ENCODE assay signal across 10 mouse cellular contexts in the genomic region with DNA sequence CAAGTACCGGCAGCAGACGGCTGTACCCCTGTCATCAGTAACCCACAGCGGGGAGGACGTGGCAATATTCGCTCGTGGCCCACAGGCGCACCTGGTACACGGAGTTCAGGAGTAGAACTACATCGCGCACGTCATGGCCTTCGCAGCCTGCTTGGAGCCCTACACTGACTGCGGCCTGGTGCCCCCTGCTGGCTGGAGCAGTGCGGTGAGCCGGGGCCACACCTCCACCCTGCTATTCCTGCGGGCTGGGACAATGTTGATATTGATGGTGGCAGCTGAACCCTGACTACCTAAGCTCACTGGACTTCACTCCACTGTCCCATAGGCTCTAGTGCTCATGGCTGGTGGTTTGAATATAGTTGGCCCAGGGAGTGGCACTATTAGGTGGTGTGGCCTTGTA. TPM values are rescaled to one million over a fixed set of nuclear protein-coding genes. Genes with fewer than 3 reads are reported as not detected.
DNase-seq lines count a peak whose midpoint lies in the region; ATAC-seq and TF ChIP-seq lines count a peak whose summit lies in the region.
"Had no signal": no experiment of that assay in that cellular context is flagged by ENCODE, and none has a peak within 500 bp of the region (broad histone marks: within the 10 kb centered on the region; RNA-seq: fewer than 3 reads in every experiment).

No protein-coding gene starts in this region.

- no peak overlapping the region for H3K4me2 ChIP-seq in kidney, embryonic 15.5 days
- H3K4me2 ChIP-seq in liver, embryonic 14.5 days (ENCODE audit: low read depth): no peak overlapping the region
- H3K4me2 ChIP-seq: midbrain, embryonic 12.5 days had no signal

- DNase-seq in kidney, adult 9 months: peak; percentile 33
- DNase-seq in Patski (ENCODE audit: low read depth, low spot score): no peak
- DNase-seq in embryo, embryonic 9.5 days (ENCODE audit: extremely low spot score): peak; percentile 26
- peak in 2 of 3 experiments; percentile 9 for DNase-seq in liver, embryonic 14.5 days (ENCODE audit: low read depth in 3 of 3, low spot score in 3 of 3)
- peak; percentile 36 for DNase-seq in splenic B cell, adult 2 months (ENCODE audit: low read depth, low spot score)
- DNase-seq in cerebellum, adult 9-11 months: no peak
- no peak for DNase-seq in cerebellum, postnatal 14 days

- in situ Hi-C loops in Patski (cut with MboI; ENCODE audit: low pct_unique_long_range_greater_than_20kb): no loop called here

- peak; percentile 53 for TF ChIP-seq CTCF in Patski (IDR thresholded peaks at IDR 0.05)
- peak; percentile 90 for TF ChIP-seq CTCF in liver, embryonic 14.5 days (IDR thresholded peaks at IDR 0.05; ENCODE audit: low read depth)

- no peak; the same call in 1 of the 2 replicates for ATAC-seq in kidney, embryonic 15.5 days (replicated peaks; ENCODE audit: low FRiP score)
- ATAC-seq in Patski: no peak
- ATAC-seq in liver, embryonic 14.5 days (ENCODE audit: insufficient read depth): 0 out of 2 replicates have a peak, but pooled peaks have one; percentile 26

- 60% methylated on average over 16 of the region's 16 CpGs for WGBS in kidney, embryonic 15.5 days
- 40% methylated on average over 16 of the region's 16 CpGs for WGBS in liver, embryonic 14.5 days (ENCODE audit: insufficient replicate concordance)

- H3K4me1 ChIP-seq in kidney, embryonic 15.5 days: no peaks in the 10 kb centered on the region
- no peaks in the 10 kb centered on the region for H3K4me1 ChIP-seq in liver, embryonic 14.5 days (replicated peaks; ENCODE audit: control insufficient read depth in 2 of 2, insufficient read depth in 2 of 2, low read length in 1 of 2)
- H3K4me1 ChIP-seq: midbrain, embryonic 12.5 days had no signal

- H3K4me3 ChIP-seq in kidney, embryonic 15.5 days (replicated peaks): no peak overlapping the region
- no peak overlapping the region for H3K4me3 ChIP-seq in liver, embryonic 14.5 days (ENCODE audit: insufficient read depth in 1 of 2, low read depth in 2 of 2, low read length in 2 of 2)
- H3K4me3 ChIP-seq: midbrain, embryonic 12.5 days had no signal

- H3K9ac ChIP-seq in kidney, embryonic 15.5 days: no peak overlapping the region
- no peak overlapping the region for H3K9ac ChIP-seq in liver, embryonic 14.5 days (replicated peaks)
- H3K9ac ChIP-seq: midbrain, embryonic 12.5 days had no signal

- H3K27ac ChIP-seq in kidney, embryonic 15.5 days: no peak overlapping the region
- no peak overlapping the region for H3K27ac ChIP-seq in liver, embryonic 14.5 days
- H3K27ac ChIP-seq: midbrain, embryonic 12.5 days had no signal

- POLR2A ChIA-PET in Patski (lab: Charles Lee): no interaction called here

- CTCF ChIA-PET in Patski (lab: Charles Lee): no interaction called here

- H3K36me3 ChIP-seq in kidney, embryonic 15.5 days: no peaks in the 10 kb centered on the region
- H3K36me3 ChIP-seq in liver, embryonic 14.5 days (replicated peaks; ENCODE audit: control insufficient read depth, insufficient read depth, low read depth): no peaks in the 10 kb centered on the region
- no peaks in the 10 kb centered on the region for H3K36me3 ChIP-seq in splenic B cell, adult 2 months (ENCODE audit: control insufficient read depth, insufficient read depth, low read length, poor library complexity, severe bottlenecking)
- H3K36me3 ChIP-seq: midbrain, embryonic 12.5 days had no signal

- H3K9me3 ChIP-seq in kidney, embryonic 15.5 days (replicated peaks): no peaks in the 10 kb centered on the region
- H3K9me3 ChIP-seq in liver, embryonic 14.5 days (ENCODE audit: control insufficient read depth, low read length): no peaks in the 10 kb centered on the region
- H3K9me3 ChIP-seq: midbrain, embryonic 12.5 days had no signal

- TF ChIP-seq EP300 in liver, embryonic 14.5 days (IDR thresholded peaks at IDR 0.05; ENCODE audit: low read depth): no peak

- no peaks in the 10 kb centered on the region for H3K27me3 ChIP-seq in kidney, embryonic 15.5 days
- H3K27me3 ChIP-seq in Patski: no peaks in the 10 kb centered on the region
- H3K27me3 ChIP-seq in liver, embryonic 14.5 days (ENCODE audit: control insufficient read depth, insufficient read depth, low read length): no peaks in the 10 kb centered on the region
- no peaks in the 10 kb centered on the region for H3K27me3 ChIP-seq in splenic B cell, adult 2 months (ENCODE audit: control insufficient read depth, insufficient read depth, low read length, poor library complexity, severe bottlenecking)
- H3K27me3 ChIP-seq: midbrain, embryonic 12.5 days had no signal

RNA-seq across cellular contexts. Expression of gene Alppl2, which starts 19.0 kb away (rescaled TPM):
- polyA plus RNA-seq in kidney, embryonic 15.5 days (2015; fragmentation: Nextera tagmentation; extraction: Ambion mirVana): not detected in 2 replicates
- polyA plus RNA-seq in Patski (2021): not detected
- not detected in 2 replicates for polyA plus RNA-seq in liver, embryonic 14.5 days (2012; rRNA removed)
- polyA plus RNA-seq in liver, embryonic 14.5 days (2014; fragmentation: Nextera tagmentation; extraction: Ambion mirVana): not detected in 2 replicates
- polyA plus RNA-seq: embryonic facial prominence, embryonic 14.5 days; midbrain, embryonic 12.5 days had no signal

RNA-seq across cellular contexts. Expression of gene Alpi, which starts 30.7 kb away (rescaled TPM):
- polyA plus RNA-seq in kidney, embryonic 15.5 days (2015; fragmentation: Nextera tagmentation; extraction: Ambion mirVana): not detected in 2 replicates
- polyA plus RNA-seq in Patski (2021): 0.04 TPM
- not detected in 2 replicates for polyA plus RNA-seq in liver, embryonic 14.5 days (2012; rRNA removed)
- not detected in 2 replicates for polyA plus RNA-seq in liver, embryonic 14.5 days (2014; fragmentation: Nextera tagmentation; extraction: Ambion mirVana)
- polyA plus RNA-seq: embryonic facial prominence, embryonic 14.5 days; midbrain, embryonic 12.5 days had no signal

RNA-seq across cellular contexts. Expression of gene Akp3, which starts 54.1 kb away (rescaled TPM):
- polyA plus RNA-seq in kidney, embryonic 15.5 days (2015; fragmentation: Nextera tagmentation; extraction: Ambion mirVana): not detected in 2 replicates
- polyA plus RNA-seq in Patski (2021): 0.06 TPM
- not detected in 2 replicates for polyA plus RNA-seq in liver, embryonic 14.5 days (2012; rRNA removed)
- polyA plus RNA-seq in liver, embryonic 14.5 days (2014; fragmentation: Nextera tagmentation; extraction: Ambion mirVana): not detected in 2 replicates
- polyA plus RNA-seq: midbrain, embryonic 12.5 days had no signal

Comparison
In these comparisons a context has a peak if more than half of its experiments do, and no peak if none do; other contexts are left out.
1. DNase-seq: peak in kidney, adult 9 months (single experiment), embryo, embryonic 9.5 days (single experiment), liver, embryonic 14.5 days (2 of 3) and splenic B cell, adult 2 months (single experiment); none in Patski (single experiment), cerebellum, adult 9-11 months (single experiment) and cerebellum, postnatal 14 days (0 of 2).